Mouse (Mus musculus) neural tube, embryonic 11.5 days (tissue): Measurements from ENCODE around the gene Tex21. TPM values are rescaled to one million over a fixed set of nuclear protein-coding genes. Genes with fewer than 3 reads are reported as not detected.

Experiments used
- ATAC-seq: fragments of 200-750 bp; cut with Nextera tagmentation; 2 replicates; pipeline ENCODE4 v1.8.0; 2017; ENCODE audit warnings: moderate number of reproducible peaks, mild to moderate bottlenecking, moderate TSS enrichment, moderate library complexity; ENCODE audit not compliant: insufficient read depth, low FRiP score, low TSS enrichment
- DNase-seq: peaks from one replicate; pipeline ENCODE4 v3.0.0-alpha.2; 2015; ENCODE audit warnings: low spot score
- H3K27ac ChIP-seq: fragments of 300-500 bp; sonication (generic); 2 replicates; pipeline ENCODE4 v1.5.1; 2014; ENCODE audit warnings: low read depth, mild to moderate bottlenecking, low read length
- H3K27me3 ChIP-seq: fragments of 300-500 bp; sonication (generic); 2 replicates; pipeline ENCODE4 v1.6.1; 2014; ENCODE audit warnings: mild to moderate bottlenecking, low read length, mixed read lengths; ENCODE audit not compliant: control insufficient read depth, insufficient read depth
- H3K36me3 ChIP-seq: fragments of 300-500 bp; sonication (generic); 2 replicates; pipeline ENCODE4 v1.6.1; 2014; ENCODE audit warnings: mild to moderate bottlenecking, low read length, moderate library complexity, mixed read lengths; ENCODE audit not compliant: control insufficient read depth, insufficient read depth
- H3K4me1 ChIP-seq: fragments of 300-500 bp; sonication (generic); 2 replicates; pipeline ENCODE4 v1.6.1; 2014; ENCODE audit warnings: low read length, mixed read lengths; ENCODE audit not compliant: control insufficient read depth, insufficient read depth
- H3K4me2 ChIP-seq: fragments of 300-500 bp; sonication (generic); 2 replicates; pipeline ENCODE4 v1.6.1; 2014; ENCODE audit warnings: low read depth, mild to moderate bottlenecking, moderate library complexity
- H3K4me3 ChIP-seq: fragments of 300-500 bp; sonication (generic); 2 replicates; pipeline ENCODE4 v1.5.1; 2014; ENCODE audit warnings: low read depth, low read length
- H3K9ac ChIP-seq: fragments of 300-500 bp; sonication (generic); 2 replicates; pipeline ENCODE4 v1.6.1; 2014; ENCODE audit warnings: mild to moderate bottlenecking, low read length
- H3K9me3 ChIP-seq: fragments of 300-500 bp; sonication (generic); 2 replicates; pipeline ENCODE4 v1.6.1; 2016; ENCODE audit warnings: low read length; ENCODE audit not compliant: control insufficient read depth
- WGBS: fragments of 180-500 bp; shearing (Covaris S2); extraction: QIAGEN DNeasy Blood & Tissue Kit; methylation state at CpG from one replicate; pipeline ENCODE4 v1.1.7; 2014; 5-methylcytosine and 5-hydroxymethylcytosine counted together
- polyA plus RNA-seq: library from polyadenylated mRNA; unstranded; fragments of >200 nt; fragmentation: Nextera tagmentation; extraction: Ambion mirVana; gene quantifications from 2 replicates; pipeline ENCODE4 v1.2.1, GENCODE M21; 2014

Tex21 gene
- polyA plus RNA-seq, 1 experiment from 2014 or later: not detected

DNA sequence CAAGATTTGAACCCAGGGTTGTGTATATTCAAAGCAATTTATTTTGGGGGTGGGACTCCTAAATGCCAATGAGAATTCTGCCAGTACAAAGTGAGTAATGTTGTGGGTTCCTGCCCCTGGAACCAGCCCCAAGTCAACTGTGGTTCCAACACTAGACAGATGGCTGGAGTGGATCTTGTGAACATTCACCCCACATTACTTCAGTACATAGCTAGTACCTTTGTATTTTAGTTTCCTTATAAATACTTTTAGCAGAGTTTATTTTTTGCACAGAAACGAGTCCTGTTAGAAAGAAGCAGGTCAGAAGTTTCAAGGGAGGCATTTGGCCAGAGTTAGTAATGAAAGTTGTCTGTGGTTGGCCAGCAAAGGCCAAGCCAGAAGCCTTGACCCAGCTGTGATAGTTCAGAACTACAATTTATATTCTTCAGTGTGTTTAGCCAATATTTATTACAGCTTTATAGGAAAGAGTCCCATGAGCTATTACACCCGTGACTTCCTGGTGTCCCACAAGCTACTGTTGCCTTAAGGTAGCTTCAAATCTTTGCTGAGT is 34.6 kb upstream of the Tex21 start:
- ATAC-seq (no peak), DNase-seq (no peak)
- Histone ChIP-seq H3K4me1 (no peaks in the 10 kb centered on the region), H3K9ac (no peak overlapping the region), H3K4me3 (no peak overlapping the region), H3K36me3 (no peaks in the 10 kb centered on the region), H3K27me3 (no peaks in the 10 kb centered on the region), H3K27ac (no peak overlapping the region), H3K4me2 (no peak overlapping the region), H3K9me3 (no peaks in the 10 kb centered on the region)
- 89% methylated on average over 2 of the region's 2 CpGs for WGBS

DNA sequence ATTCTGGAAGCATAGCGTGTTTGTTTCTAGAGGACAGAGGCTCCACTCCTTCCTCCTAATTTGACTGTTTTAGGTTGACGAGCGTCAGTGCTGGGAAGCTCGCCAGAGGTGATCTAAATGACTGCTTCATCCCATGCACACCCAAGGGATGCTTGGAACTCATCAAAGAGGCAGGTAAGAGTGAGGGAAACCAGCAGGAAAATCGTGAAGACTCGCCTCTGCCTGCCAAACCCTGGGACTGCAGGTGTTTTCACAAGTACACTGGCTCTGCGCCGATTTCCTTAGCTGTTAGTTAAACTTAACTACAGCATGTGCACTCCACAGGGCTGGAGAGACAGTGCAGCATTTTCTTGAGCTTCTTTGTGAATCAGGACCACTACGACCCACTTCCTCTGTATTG is 34.0 kb upstream of the Tex21 start:
- no peaks in the 10 kb centered on the region for H3K36me3 ChIP-seq
- no peak overlapping the region for H3K4me2 ChIP-seq
- no peaks in the 10 kb centered on the region for H3K9me3 ChIP-seq
- ATAC-seq (no peak), DNase-seq (no peak)
- no peaks in the 10 kb centered on the region for H3K4me1 ChIP-seq
- H3K9ac ChIP-seq: no peak overlapping the region
- 91% methylated on average over 9 of the region's 9 CpGs for WGBS
- no peak overlapping the region for H3K27ac ChIP-seq
- H3K4me3 ChIP-seq: no peak overlapping the region
- H3K27me3 ChIP-seq: no peaks in the 10 kb centered on the region

DNA sequence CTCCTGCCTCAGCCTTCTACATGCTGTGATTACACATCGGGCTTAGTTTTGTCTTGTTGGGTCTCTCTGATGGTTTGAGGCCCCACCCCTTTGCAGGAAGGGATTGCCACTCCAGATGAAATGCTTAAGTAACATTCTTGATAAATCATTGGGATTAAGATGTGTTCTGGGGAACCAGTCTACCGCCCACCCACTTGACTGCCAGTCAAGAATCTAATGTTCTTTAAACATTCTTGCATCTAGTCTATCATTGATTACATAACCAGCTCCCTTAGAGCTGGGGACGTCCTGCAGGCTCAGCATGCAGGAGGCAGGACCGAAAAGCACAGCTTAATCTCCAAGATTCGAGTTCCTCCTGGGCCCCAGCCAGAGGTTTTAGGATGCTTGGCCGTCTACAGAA is 31.7 kb upstream of the Tex21 start:
- no peaks in the 10 kb centered on the region for H3K36me3 ChIP-seq
- no peak for DNase-seq

DNA sequence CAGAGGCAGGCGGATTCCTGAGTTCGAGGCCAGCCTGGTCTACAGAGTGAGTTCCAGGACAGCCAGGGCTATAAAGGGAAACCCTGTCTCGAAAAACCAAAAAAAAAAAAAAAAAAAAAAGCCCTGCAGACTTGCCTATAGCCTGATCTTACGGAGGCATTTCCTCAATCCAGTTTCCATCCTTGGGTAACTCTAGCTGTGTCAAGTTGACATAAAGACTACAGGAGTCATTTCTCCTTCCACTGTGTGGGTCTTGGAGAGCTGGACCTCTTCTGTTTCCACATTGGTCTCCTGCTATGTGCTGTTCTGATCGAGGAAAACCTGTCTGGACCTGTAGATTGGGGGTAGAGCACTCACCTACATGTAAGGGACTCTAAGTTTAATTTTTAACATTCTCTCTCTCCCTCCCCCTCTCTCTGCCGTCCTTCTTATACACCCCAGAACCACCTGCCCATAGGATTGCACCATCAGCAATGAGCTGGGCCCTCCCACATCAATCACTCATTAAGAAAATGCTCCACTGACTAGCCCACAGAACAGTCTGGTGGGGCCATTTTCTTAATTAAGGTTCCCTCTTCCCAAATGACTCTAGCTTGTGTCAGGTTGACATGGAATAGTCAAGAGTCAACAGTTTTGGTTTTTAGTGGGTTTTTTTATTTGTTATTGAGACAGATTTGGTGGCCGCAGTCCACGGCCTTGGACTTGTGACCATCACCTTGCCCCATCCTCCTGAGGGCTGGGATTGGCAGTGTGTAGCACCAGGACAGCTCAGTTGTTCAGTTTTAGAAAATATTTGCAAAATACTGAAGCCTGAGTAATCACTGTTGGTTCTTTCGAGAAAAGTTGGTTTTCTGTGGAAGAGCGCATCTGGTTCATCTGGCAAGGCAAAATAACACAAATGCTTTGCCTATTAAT is 26.3 kb upstream of the Tex21 start:
- 88% methylated on average over 10 of the region's 10 CpGs for WGBS
- no peak overlapping the region for H3K4me2 ChIP-seq
- H3K9ac ChIP-seq: no peak overlapping the region
- no peaks in the 10 kb centered on the region for H3K27me3 ChIP-seq
- no peak overlapping the region for H3K4me3 ChIP-seq
- H3K9me3 ChIP-seq: no peaks in the 10 kb centered on the region
- no peak for DNase-seq
- ATAC-seq: no peak
- H3K36me3 ChIP-seq: no peaks in the 10 kb centered on the region
- no peaks in the 10 kb centered on the region for H3K4me1 ChIP-seq
- no peak overlapping the region for H3K27ac ChIP-seq

More for the DNA sequence above, 31.7 kb upstream of the Tex21 start:
- H3K4me1 ChIP-seq: no peaks in the 10 kb centered on the region
- no peak overlapping the region for H3K4me2 ChIP-seq
- WGBS: 93% methylated on average over 6 of the region's 6 CpGs
- no peak overlapping the region for H3K9ac ChIP-seq
- H3K9me3 ChIP-seq: no peaks in the 10 kb centered on the region
- ATAC-seq: no peak
- no peak overlapping the region for H3K4me3 ChIP-seq
- H3K27ac ChIP-seq: no peak overlapping the region
- H3K27me3 ChIP-seq: no peaks in the 10 kb centered on the region

DNA sequence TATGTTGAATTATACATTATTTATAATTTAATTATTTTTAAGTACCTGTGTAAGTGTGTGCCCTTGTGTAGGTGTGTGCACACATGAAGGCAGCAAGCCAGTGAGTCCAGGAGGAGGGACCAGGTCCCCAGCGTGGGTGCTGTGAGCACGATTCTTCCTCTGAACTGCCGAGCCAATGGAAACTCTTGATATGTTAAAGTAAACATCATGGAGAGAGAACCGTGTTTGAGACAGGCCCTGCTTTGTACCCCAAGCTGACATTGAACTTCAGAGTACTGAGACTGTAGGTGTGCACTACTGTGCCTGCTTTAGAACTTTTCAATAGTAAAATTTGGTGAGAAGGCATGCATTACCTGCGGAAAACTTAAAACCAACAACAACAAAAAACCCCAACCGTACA is 25.0 kb upstream of the Tex21 start:
- Histone ChIP-seq H3K4me1 (no peaks in the 10 kb centered on the region), H3K4me2 (no peak overlapping the region), H3K36me3 (no peaks in the 10 kb centered on the region), H3K27ac (no peak overlapping the region), H3K27me3 (no peaks in the 10 kb centered on the region), H3K9me3 (no peaks in the 10 kb centered on the region), H3K4me3 (no peak overlapping the region), H3K9ac (no peak overlapping the region)
- ATAC-seq (no peak), DNase-seq (no peak)
- WGBS: 94% methylated on average over 6 of the region's 6 CpGs

DNA sequence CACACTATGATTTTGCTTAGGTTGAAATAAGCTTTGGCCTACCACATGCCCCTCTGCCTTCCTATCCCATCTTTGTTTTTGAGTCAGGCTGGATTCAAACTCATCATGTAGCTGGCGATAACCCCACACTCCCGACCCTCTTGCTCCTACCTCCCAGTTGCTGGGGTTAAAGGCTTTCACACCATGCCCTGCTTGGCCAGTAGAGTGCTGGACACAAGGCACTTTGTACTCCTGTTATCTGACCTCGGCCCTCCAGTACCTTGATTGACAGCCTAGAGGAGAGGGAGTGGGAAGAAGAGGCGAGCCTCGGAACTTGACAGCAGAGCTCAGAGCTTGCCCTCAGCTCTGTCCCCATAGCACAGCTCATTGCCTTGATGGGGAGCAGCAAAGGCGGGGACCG is 22.6 kb upstream of the Tex21 start:
- 79% methylated on average over 7 of the region's 7 CpGs for WGBS
- no peak for ATAC-seq
- Histone ChIP-seq H3K36me3 (no peaks in the 10 kb centered on the region), H3K27me3 (no peaks in the 10 kb centered on the region), H3K9me3 (no peaks in the 10 kb centered on the region), H3K9ac (no peak overlapping the region), H3K27ac (no peak overlapping the region), H3K4me3 (no peak overlapping the region), H3K4me1 (no peaks in the 10 kb centered on the region), H3K4me2 (no peak overlapping the region)
- DNase-seq: no peak

DNA sequence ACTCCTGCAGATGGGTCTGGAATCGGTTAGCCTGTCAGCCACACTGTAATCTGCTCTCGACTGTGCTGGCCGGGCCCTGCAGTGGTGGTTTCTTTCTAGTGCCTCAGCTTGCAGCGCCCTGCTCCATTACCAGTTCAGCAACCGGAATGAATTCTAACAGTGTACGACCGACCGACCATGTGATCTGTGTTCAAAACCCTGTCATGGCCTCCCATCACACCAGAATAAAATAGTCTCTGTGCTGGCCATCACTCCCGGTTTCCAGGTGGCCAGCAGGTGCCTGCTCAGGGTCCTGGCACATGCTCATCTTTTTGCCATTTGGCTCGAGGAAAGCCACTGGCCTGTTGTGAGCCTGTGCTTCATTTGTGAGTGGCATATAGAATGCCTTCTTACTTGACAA is 22.1 kb upstream of the Tex21 start:
- 83% methylated on average over 10 of the region's 10 CpGs for WGBS

DNA sequence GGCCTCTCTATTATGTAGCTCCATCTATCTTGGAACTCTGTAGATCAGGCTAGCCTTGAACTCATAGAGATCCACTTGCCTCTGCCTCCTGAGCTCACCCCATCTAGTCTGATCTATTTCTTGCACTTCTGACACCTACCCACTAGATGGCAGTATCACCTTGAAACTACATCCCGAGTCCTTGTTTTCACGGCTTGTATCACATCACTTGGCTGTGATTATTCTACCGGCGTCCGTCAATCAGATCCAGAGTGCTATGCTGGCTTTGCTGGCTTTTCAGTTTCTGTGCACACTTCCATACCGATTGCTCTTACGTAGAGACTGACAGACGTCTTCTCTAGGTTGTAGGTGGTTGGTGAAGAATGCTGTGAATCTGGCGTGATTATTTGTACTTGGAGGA is 20.3 kb upstream of the Tex21 start:
- no peak overlapping the region for H3K9ac ChIP-seq
- no peak overlapping the region for H3K4me2 ChIP-seq
- no peaks in the 10 kb centered on the region for H3K36me3 ChIP-seq
- no peak overlapping the region for H3K27ac ChIP-seq
- ATAC-seq (no peak), DNase-seq (no peak)
- no peaks in the 10 kb centered on the region for H3K4me1 ChIP-seq
- H3K27me3 ChIP-seq: no peaks in the 10 kb centered on the region
- no peaks in the 10 kb centered on the region for H3K9me3 ChIP-seq
- 90% methylated on average over 9 of the region's 9 CpGs for WGBS
- H3K4me3 ChIP-seq: no peak overlapping the region

More for the DNA sequence above, 22.1 kb upstream of the Tex21 start:
- H3K36me3 ChIP-seq: no peaks in the 10 kb centered on the region
- H3K9me3 ChIP-seq: no peaks in the 10 kb centered on the region
- H3K4me1 ChIP-seq: no peaks in the 10 kb centered on the region
- H3K4me3 ChIP-seq: no peak overlapping the region
- no peak overlapping the region for H3K27ac ChIP-seq
- no peaks in the 10 kb centered on the region for H3K27me3 ChIP-seq
- ATAC-seq (no peak), DNase-seq (no peak)
- no peak overlapping the region for H3K9ac ChIP-seq
- no peak overlapping the region for H3K4me2 ChIP-seq

DNA sequence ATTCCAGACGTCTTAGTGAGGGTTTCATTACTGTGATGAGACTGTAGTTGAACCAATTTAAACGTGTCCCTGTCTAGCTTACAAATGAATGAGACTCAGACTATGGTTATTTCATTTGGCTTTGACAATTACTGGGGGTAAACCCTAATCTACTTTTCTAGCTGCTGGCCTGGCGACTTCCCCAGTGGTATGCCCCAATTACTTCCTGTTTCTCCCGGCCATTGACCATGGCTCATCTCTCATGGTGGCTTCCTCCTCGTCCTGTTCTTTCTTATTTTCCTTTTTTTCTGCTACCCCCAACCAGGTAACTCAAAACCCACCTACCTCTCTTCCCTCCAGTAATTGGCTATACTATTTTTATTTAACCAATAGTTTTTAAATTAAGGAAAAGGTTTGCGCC is 18.5 kb upstream of the Tex21 start:
- DNase-seq: no peak

More for the DNA sequence above, 18.5 kb upstream of the Tex21 start:
- WGBS: 82% methylated on average over 6 of the region's 6 CpGs
- Histone ChIP-seq H3K27me3 (no peaks in the 10 kb centered on the region), H3K4me1 (no peaks in the 10 kb centered on the region), H3K9me3 (no peaks in the 10 kb centered on the region), H3K27ac (no peak overlapping the region), H3K4me3 (no peak overlapping the region), H3K36me3 (no peaks in the 10 kb centered on the region), H3K4me2 (no peak overlapping the region), H3K9ac (no peak overlapping the region)
- ATAC-seq: no peak
